Mouse (Mus musculus): ENCODE data around the gene Spef1.
A peak's percentile ranks its signal among the peaks of the same experiment; 100 is the strongest.
"Not testable (repeated sequence)": the region's sequence is repeated elsewhere in the genome, so short reads cannot be mapped to it uniquely, and the experiment has no call there.

Spef1 gene

DNA sequence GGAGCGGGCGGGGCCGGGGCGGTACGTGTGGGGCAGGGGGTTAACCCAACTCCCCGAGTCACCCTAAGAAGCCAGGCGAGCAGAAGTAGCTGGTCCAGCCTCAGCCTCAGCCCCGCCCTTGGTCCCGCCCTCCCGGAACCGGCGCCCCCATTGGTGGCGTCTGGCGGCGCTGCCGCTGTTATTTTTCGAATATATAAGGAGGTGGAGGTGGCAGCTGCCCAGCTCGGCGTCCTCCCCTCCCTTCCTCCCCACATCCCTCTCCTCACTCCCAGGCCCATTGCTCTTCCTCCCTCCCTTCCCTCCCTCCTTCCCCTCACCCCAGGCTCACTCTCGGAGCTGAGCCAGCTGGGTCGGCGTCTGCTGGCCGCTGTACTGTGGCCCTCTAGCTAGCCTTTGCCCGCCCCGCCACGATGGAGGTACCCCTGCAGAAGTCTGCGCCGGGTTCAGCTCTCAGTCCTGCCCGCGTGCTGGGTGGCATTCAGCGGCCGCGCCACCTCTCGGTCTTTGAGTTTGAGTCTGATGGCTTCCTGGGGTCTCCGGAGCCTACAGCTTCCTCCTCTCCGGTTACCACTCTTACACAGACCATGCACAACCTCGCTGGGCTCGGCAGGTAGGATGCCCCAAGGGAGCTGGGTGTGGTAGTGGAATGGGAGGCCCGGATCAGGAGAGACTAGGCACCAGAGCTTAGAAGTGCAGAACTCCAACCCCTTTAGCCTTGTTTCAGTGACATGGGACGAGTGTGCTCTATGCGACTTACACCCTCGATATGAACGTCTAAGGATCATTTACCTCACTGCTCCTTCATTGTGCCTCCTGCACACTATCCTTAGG lies at the start of gene Spef1, which contains the start of gene Cdc25b:
TSS of gene Spef1 (minus strand) at position 512 of the 831 bp plus-strand sequence.
TSS of gene Cdc25b (plus strand) at position 179 of the 831 bp plus-strand sequence.
- peak; percentile 96 for DNase-seq (ENCODE audit: low read depth, low spot score)

DNA sequence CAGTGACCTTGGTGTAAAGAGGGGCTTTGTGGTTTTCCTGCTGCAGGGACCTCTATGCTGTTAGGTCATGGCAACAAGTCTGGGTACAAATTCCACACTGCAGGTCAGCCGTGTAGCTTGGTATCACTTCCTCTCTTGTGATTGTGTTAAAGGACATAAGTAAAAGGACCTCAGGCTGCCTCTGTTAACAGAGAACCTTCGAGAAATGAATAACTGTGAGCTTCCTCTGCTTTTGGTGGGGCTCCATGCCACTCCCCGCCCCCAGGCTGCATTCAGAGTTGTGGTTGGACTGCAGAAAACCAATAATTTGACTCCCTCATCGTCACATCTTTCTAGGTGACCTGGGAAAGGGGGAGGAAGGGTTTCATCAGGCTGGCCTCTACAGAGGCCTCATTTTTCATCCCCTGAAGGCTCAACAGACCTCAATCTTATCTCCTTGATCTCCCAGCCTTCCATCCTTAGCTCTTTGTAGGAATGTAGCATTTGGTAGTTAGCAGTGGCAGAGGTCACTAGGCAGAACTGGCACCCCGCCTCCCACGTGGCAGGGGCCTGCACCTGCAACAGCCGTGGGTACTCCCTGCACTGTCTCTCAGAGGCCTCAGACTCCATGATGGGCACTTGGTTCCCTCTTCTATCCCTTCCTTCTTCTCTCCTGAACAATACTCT lies 48.0 kb upstream of the Spef1 start:
- DNase-seq (ENCODE audit: low read depth, low spot score) = peak; percentile 85

DNA sequence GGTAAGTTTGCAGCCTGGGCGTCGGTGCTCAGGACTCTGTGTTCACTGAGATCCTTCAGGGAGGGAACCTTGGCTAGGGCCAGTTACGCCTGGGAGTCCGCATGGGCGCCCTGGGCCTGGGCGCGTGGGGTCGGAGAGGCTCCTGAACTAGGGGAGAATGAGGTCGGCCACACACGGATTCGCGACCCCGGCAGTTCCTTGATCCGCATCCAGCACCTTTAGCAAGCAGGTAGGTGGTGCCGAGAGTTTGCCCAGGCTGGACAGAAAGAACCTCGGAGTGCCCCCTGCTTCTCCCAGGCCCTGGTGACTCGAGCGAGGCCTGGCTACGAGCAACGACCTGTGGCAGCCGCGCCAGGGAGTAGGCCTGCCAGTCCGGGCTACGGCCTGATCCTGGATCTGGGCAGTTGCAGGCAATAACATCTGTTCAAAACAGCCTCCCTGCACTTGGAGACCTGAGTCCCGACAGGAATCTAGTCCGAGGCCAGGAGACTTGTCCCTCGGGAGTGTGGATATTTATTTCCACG lies 47.1 kb upstream of the Spef1 start:
- no peak for DNase-seq (ENCODE audit: low read depth, low spot score)

DNA sequence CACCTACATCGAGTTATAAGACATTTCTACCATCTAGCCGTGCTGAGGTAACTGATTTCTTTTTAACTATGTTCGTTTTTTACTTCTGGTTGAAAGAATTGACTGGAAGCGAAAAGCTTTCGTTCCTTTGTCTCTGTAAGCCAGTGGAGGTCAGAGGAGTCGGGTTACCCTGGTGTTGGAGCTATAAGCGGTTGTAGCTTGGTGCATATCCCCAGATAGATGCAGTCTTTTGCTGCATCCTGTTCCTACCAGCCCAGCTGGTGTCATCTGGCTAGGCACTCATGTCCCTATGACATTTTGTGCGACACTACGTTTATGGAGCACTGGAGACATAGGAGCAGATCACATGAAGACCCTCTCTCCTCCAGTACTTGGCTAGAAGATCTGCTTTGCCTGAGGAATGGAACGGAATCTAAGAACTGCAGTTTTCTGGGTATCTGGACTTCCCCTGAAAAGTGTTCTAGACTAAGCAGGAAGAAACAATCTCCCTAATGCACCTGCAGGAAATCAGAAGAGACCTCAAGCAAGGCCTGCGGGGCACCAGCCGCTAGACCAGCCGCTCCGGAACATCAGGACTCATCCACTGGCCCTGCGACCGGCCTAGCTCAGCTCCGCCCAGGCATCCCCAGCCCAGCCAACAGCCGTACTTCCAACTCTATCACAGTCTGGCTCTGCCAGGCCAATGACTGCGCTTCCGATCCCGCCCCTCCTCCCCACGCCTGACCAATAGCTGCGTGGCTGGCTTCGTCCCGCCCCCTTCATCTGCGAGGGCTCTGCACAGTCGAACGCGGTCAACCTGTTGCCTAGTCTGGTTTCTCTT lies 46.4 kb upstream of the Spef1 start, which contains the start of gene Mavs:
TSS of gene Mavs (plus strand) at position 757 of the 820 bp plus-strand sequence.
- peak; percentile 99 for DNase-seq (ENCODE audit: low read depth, low spot score)

DNA sequence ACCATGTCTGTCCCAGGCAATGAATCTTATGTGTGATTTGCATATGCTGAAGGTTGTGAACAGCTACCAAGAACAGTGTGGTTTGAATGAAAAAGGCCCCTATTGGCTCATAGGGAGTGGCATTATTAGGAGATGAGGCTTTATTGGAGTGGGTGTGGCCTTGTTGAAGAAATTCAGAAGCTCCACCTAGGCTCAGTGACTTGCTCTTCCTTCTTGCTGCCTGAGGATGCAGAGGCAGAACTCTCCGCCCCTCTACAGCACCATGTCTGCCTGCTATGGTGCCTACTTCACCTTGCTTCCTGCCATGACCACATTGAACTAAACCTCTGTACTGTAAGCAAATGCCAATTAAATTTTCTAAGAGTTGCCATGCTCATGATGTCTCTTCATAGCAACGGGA lies 45.5 kb upstream of the Spef1 start:
- DNase-seq (ENCODE audit: low read depth, low spot score) = peak; percentile 92

DNA sequence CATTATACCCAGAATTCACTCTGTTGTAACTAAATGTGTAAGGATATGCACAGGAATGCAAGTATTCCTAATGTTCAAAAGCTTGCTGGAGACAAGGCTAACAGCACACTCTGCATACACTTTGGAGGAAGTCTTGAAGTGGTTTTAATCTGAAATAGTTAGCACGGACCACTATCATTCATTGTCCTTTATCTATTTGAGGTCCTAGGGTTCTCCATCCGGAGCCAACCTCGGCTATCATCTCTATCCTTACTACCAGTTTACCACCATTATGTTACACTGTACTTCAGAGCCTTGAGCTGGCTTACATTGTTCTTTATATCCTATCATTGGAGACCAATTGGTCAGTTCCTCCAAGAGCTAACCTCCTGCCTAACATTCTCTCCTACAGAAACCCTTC lies 40.2 kb upstream of the Spef1 start:
- no peak for DNase-seq (ENCODE audit: low read depth, low spot score)

DNA sequence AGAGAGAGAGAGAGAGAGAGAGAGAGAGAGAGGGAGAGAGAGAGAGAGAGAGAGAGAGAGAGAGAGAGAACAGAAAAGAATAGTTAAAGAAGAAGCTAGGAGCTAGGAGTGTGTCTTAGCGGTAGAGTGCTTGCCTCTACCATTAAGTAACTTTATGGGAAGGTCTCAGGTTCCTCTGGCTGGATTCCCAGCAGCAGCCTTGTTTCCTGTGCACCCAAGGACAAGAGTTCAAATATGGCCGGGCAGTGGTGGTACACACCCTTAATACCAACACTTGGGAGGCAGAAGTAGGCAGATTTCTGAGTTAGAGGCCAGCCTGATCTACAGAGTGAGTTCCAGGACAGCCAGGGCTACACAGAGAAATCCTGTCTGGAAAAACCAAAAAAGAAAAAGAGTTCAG lies 39.6 kb upstream of the Spef1 start:
- DNase-seq (ENCODE audit: low read depth, low spot score) = not testable (repeated sequence)

DNA sequence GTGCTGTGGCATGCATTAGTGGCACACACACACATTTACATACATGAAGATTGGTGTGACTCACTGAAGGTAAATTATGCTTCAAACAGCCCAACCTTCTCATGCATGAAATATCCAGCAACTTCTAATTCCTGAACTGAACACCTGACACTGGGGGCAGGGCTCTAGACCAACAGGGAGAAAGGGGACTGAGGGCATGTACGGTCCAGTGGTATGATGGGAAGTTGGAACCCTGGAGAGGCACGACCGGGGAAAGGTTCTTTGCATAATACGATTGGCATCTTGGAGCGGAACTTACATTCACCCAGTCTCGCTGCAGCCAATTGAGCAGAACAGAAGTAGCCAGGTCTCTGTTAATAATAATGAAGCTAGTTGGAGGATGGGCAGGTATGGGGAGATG lies 38.1 kb upstream of the Spef1 start:
- peak; percentile 30 for DNase-seq (ENCODE audit: low read depth, low spot score)

DNA sequence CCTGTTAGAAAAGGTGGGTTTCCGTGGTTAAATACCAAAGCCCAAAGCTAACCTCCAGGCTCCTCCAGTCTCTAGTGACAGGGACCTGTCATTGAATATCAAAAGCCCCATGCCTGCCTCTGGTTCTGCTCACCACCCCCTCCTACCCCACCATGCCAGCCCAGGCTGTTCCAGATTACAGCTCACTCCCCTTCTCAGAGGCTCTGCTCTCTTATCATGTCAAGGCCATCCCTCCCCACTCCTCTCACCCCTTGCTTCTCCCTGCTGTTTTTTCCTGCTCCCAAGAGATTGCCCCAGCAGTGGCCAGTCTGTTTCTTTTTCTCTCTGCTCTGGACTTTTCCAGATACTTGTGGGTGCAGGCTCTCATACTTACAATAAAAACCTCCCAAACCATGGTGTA lies 36.5 kb upstream of the Spef1 start:
- DNase-seq (ENCODE audit: low read depth, low spot score) = no peak

DNA sequence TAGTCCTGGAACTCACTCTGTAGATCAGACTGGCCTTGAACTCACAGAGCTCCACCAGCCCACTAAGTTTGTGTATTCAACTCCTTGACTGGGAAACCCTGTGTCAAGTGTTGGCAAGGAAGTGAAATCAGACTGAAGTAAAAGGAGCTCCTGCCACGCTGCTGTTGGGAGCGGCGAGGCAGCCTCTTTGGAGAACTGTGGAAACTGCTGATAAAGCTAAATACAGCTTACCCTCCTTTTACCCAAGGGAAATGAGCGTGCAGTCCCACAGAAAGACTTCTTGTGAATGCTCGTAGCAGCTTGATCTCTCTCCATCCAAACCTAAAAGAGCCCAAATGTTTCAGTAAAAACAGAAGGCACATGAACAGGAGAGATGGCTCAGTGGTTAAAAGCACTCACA lies 35.5 kb upstream of the Spef1 start:
- DNase-seq (ENCODE audit: low read depth, low spot score) = no peak

DNA sequence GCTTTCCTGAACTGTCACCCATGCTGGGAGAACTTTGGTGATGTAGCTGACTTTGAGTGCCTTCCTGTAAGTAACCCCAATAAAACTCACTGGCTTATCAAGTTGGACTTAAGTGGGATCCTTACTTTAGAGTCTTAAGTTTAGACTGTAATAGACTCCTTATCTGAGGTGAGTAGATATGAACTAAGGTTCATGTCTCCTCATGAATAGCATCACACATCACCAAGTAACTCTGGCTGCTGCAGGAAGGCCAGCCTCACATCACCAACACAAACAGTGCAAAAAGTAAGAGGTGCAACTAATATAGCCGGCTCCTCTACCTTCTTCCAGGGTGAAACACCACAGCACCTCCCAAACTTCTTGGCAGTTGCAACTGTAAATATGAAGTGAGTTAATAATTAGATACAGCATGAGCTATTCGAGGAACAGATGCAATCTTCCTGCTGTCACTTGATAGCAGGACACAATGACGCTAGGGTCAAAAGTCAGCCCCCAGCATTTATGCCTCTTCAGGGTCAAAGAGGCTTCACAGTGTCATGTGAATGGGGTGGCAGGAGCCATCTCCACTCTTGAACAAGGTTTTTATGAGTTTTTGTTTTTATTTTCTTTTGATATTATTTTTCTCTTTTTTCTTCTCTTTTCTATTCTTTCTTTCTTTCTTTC lies 34.9 kb upstream of the Spef1 start:
- no peak for DNase-seq (ENCODE audit: low read depth, low spot score)

DNA sequence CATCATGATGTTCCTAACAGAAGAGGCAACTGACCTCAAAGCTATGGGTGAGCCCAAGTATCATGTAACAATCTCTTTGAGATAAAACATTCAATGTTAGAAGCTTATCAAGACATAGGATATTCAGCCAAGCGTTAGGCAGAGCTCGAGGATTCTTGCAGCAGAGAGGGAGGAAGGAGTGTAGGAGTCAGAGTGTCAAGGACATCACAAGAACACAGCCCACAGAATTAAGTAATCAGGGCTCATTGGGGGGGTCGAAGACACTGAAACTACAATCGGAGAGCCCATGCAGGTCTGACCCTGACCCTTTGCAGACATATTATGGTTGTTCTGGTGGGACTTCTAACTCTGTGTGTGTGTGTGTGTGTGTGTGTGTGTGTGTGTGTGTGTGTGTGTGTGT lies 32.9 kb upstream of the Spef1 start:
- no peak for DNase-seq (ENCODE audit: low read depth, low spot score)

DNA sequence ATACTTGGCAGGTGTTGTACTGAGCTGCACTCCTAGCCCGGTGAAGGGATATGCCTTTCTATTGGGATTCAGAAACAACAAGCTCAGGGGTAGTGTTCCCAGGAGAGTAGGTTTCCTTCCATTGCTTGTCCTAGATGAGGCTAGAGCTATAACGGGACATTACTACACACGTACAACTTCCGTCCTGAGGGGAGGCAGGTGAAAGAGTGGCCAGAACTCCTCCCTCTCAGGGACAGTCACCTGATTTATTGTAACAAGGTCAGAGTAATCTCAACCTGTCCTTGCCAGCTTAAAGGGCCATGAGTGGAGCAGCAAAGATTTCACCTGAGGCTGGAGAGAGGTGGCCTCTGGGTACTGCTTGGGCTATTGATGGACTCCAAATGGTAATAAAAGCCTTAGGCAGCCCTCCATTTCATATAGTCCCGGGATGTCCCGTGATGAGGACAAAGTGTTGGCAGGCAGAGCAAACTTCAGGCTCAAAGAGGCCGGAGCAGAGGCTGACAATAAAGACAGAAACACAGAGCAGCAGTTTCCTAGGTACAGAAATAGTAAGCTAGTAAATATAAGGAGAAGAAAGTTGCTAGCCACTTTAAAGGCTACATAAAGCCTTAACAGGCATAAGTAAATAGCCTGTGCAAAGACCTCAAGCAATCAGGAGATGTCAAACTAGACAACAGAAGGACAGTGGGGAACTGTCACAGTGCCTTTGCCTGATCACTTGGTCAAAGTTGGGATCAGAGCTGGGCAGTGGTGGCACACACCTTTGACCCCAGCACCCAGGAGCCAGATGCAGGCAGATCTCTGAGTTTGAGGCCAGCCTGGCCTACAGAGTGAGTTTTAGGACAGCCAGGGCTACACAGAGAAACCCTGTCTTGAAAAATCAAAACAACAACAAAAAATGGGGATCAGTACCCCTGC lies 29.1 kb upstream of the Spef1 start:
- no peak for DNase-seq (ENCODE audit: low read depth, low spot score)

DNA sequence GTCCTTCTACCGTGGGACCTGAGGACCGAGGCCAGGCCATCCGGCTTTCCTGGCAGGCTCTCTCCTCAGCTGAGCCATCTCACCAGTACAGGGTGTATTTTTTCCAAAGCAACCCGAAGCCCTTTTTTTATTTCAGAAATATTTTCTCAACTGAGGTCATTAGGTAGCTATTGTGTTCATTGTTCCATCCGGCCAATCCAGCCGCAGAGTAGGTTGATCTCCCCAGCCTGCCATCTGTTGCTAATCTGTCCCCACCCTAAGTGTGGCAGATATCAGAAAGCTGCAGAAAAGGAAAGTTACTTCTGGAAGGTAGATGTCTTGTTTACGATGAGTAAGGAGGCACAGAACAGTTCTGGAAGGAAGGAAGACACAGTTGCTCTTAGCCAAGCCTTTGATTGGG lies 26.7 kb upstream of the Spef1 start:
- no peak for DNase-seq (ENCODE audit: low read depth, low spot score)

DNA sequence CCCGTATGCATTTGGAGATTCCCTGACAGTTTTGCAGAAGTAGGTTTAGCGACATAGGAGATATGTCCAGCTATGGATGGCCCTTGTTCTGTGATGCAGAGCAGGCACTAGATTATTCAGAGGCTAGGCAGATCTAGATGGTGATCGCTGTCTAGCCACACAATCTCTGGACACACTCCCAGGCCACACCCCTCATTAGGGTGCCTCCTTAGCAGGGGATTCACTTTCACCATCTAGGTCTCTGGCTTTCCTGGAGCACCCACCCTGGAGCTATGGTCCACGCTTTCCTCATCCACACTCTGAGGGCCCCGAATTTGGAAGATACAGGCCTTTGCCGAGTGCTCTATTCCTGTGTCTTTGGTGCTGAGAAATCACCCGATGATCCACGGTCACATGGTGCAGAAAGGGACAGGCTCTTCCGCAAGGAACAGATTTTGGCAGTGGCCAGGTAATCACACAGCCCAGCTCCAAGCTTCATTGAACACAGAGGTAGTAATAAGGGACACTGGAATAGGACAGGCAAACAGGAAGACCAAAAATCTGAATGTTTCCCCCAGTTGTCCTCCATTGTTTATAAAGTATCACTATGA lies 24.0 kb upstream of the Spef1 start:
- peak; percentile 34 for DNase-seq (ENCODE audit: low read depth, low spot score)

DNA sequence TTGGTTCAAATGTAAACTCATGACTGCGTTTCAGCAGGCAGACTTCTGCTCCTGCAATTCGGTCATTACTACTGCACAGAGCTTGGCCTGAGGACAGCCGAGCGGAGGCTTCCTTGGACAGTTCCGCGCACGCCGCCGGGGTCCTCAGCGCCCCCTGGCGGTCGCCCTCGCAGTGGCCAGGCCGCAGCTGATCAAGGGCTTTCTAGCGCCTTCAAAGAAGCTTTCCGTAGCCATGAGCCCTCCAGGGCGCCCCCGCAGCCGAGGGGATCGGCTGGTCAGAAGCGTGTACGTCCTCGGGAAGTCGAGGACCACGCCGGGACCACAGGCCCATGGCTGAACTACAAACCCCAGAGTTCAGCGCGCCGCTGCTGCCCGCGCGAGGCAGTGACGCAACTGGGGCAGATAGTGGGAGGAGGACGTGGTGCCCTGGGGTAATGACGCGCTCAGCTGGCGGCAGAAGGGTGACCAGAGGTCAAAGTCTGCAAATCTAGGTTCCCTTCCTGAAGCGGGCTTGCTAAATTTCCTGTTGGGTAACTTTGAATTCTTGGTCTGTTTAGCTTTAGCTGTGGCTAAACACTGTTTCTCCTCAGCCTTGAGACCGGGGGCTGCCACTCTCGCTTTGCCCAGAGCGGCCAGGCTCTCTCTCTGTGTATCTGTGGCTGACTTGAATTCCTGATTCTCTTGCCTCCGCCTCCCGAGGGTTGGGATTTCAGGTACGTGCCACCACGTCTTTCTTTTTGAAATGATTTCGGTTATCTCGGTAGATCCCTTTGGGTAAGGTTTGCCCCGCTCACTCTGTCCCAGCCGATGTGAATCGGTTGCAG lies 23.1 kb upstream of the Spef1 start:
- DNase-seq (ENCODE audit: low read depth, low spot score) = peak; percentile 98

DNA sequence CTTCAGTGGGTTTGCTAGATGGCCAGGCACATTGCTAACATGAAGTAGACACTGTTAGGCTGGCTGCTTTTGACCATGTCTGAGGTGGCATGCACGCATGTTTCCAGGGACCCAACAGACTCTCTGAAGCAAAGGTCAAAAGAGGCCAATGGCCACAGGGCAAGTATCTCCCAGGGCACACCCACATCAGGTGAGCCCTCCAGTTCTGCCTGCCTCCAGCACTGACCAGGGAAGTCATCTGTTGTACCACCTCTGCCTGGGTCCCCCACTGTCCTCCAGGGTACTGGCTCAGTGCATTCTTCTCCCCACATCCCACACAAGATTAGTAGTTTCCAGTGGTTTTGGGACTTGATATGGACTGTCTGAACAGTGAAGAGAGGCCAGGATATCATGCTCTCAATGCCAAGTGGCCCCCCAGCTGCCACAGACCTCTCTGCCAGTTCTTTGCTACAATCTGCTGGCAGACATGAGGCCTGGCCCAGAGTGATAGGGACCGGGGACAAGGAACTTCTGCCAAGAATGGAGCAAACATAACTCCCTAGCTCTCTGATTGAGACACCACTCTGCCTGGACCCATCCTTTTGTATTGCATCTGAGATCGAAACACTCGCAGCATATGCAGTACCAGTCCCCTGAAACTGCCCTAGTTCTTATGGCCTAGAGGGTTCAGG lies 22.2 kb upstream of the Spef1 start:
- DNase-seq (ENCODE audit: low read depth, low spot score) = no peak

DNA sequence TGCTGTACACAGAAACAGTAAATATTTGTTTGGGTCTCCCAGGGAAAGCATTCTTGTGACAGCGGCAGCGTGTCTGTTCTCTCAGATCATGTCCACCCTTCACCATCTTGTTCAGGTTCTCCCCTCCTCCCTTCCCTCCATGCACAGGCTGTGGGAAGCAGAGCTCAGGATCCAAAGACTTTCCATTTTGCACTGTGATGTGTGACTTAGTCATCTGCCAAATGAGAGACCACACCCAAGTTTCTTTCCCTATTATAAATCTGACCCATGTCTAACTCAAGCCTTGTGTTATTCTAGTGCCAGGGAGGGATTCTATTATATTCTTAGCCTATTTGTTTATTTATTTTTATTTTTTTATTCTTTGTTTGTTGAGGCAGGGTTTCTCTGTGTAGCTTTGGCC lies 21.3 kb upstream of the Spef1 start:
- no peak for DNase-seq (ENCODE audit: low read depth, low spot score)

All from A20 (cell line).